Mouse (Mus musculus): ENCODE results near the gene Slpi.

The Slpi gene

GRCm38 (mm10) chr2:164389020-164389419 lies at the start of gene Slpi:
Slpi (minus strand) TSS chr2:164389095.
- DNase-seq, result peak; percentile 19

GRCm38 (mm10) chr2:164438257-164438656 lies 49.4 kb upstream of the Slpi start:
- DNase-seq, result no peak

GRCm38 (mm10) chr2:164437710-164438109 lies 48.8 kb upstream of the Slpi start:
- DNase-seq, result no peak

- DNase-seq, result no peak
Measured at GRCm38 (mm10) chr2:164436961-164437360, 48.1 kb upstream of the Slpi start.

GRCm38 (mm10) chr2:164436215-164436913 lies 47.5 kb upstream of the Slpi start:
- DNase-seq, result no peak

GRCm38 (mm10) chr2:164435216-164436090 lies 46.6 kb upstream of the Slpi start:
- no peak for DNase-seq

GRCm38 (mm10) chr2:164434681-164435080 lies 45.8 kb upstream of the Slpi start:
- no peak for DNase-seq

- DNase-seq, result no peak
Measured at GRCm38 (mm10) chr2:164433278-164433895, 44.5 kb upstream of the Slpi start.

GRCm38 (mm10) chr2:164432541-164433191 lies 43.8 kb upstream of the Slpi start:
- DNase-seq, result no peak

GRCm38 (mm10) chr2:164431676-164432465 lies 43.0 kb upstream of the Slpi start:
- DNase-seq, result no peak

- DNase-seq, result no peak
Measured at GRCm38 (mm10) chr2:164430697-164431096, 41.8 kb upstream of the Slpi start.

GRCm38 (mm10) chr2:164429881-164430615 lies 41.2 kb upstream of the Slpi start:
- DNase-seq, result no peak

GRCm38 (mm10) chr2:164428451-164428850 lies 39.6 kb upstream of the Slpi start:
- DNase-seq, result no peak

- no peak for DNase-seq
Measured at GRCm38 (mm10) chr2:164426952-164427351, 38.1 kb upstream of the Slpi start.

GRCm38 (mm10) chr2:164426121-164426520 lies 37.2 kb upstream of the Slpi start:
- DNase-seq, result no peak

GRCm38 (mm10) chr2:164425401-164425800 lies 36.5 kb upstream of the Slpi start:
- no peak for DNase-seq

- DNase-seq, result no peak
Measured at GRCm38 (mm10) chr2:164424406-164424805, 35.5 kb upstream of the Slpi start.

- DNase-seq, result peak; percentile 12
Measured at GRCm38 (mm10) chr2:164423464-164423863, 34.6 kb upstream of the Slpi start.

- DNase-seq, result no peak
Measured at GRCm38 (mm10) chr2:164422675-164423393, 33.9 kb upstream of the Slpi start.

GRCm38 (mm10) chr2:164421979-164422378 lies 33.1 kb upstream of the Slpi start:
- DNase-seq, result no peak

- DNase-seq, result no peak
Measured at GRCm38 (mm10) chr2:164421306-164421705, 32.4 kb upstream of the Slpi start.
